Mouse (Mus musculus): ENCODE measurements around the gene Anp32e. TPM values are rescaled to one million over a fixed set of nuclear protein-coding genes. Genes with fewer than 3 reads are reported as not detected.
"Not testable (repeated sequence)": the region's sequence is repeated elsewhere in the genome, so short reads cannot be mapped to it uniquely, and the experiment has no call there.

Gene Anp32e
- total RNA-seq, 2 experiments from 2014 or later: 172 to 180 TPM

DNA sequence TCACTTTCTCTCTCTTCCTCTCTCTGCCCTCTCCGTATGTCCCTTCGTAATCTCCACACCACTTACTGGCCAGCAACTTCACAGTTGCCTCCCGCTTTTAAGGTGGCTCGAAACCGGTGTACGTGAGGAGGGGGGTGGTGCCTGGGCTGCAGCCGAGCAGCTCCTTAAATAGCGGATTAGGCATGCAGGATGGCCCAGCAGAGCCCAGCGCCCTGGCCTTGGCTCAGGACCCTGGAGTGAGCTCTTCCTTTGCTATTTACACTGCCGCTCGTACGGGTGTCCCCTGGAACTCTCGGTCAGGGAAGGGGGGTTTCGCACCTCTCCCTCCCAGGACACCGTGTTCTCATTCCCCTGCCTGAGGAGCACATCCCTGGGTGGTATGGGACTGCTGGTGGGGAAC, 24.5 kb upstream of the Anp32e start, which contains the start of gene Car14:
TSS of gene Car14 (minus strand) at position 124 of the 400 bp plus-strand sequence.
- peak; percentile 62 for DNase-seq

DNA sequence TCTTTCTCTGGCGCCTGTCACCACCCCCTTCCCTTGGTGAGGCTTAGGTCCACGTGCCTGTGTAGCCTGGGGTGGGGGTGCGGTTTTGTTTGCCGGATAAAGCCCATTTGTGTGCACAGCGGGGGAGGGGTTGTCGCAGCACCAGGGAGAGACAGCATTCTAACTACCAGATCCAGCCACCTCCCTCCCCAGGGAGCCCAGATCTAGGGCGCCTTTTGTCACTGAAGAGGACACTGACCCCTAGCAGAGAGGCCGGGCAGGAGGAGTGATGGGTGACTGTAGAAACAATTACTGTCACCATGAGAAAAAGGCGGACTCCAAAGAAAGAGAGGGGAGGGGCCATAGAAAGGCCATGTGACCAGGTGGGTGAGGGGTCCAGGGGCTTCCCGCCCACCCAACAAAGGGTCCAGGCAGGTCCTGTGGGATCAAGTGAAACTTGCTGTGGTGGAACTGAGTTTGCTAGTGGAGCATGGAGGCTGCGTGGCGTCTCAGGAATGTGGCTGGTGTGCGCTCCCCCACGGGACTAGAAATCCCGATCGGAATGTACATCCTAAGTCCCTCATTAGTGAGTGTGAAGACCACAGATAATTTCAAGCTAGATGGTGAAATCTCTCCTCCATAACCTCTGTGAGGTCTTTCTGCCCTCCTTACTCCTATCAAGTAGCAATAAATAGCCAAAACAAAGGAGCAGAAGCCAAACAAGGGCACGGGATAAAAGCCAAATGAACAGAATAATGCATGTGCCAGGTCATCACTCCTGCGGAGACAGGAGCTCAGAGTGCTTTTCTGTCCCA, 23.7 kb upstream of the Anp32e start:
- DNase-seq: peak; percentile 43

DNA sequence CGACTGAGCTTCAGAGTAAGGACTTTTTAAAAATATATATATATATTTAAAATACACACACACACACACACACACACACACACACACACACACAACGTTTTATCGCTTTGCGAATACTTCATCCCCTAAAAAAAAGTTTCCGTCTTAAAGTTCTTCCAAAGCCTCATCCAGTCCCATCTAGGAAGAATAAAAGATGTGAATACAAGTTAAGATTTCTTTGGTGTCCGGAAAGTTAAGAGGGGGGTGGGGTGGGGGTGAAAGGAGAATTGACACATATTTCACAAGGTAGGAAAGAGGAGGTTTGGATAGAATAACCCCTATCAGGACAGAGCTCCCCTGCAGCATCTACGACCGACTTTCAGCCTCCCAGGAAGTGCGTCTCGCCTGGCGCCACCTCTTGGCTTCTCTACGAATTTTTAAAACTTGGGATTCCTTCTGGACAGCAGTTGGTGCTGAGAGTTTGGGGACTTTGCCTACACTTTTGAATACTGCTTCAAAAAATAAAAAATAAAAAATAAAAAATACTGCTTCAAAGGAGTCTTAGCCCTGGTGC, 23.0 kb upstream of the Anp32e start:
- peak; percentile 70 for DNase-seq

DNA sequence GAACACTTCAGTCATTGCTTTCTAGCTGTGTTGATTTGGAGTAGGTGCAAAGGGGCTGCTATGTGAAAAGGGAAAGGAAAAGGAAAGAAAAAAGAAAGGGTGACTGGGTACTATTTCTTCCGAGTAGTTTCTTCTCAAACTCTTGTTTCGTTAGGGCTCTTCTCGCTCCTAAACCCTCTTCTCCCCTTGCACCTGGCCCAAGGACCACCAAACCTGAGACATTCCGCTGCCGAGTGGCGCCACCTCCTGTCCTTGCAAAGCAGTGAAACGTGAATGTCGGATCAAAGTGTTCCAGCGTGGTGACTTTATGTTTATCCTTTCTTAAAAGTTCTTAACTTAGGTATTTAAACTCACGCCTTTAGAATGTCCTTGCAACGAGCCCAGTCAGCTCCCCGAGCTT, 22.2 kb upstream of the Anp32e start:
- peak; percentile 68 for DNase-seq

DNA sequence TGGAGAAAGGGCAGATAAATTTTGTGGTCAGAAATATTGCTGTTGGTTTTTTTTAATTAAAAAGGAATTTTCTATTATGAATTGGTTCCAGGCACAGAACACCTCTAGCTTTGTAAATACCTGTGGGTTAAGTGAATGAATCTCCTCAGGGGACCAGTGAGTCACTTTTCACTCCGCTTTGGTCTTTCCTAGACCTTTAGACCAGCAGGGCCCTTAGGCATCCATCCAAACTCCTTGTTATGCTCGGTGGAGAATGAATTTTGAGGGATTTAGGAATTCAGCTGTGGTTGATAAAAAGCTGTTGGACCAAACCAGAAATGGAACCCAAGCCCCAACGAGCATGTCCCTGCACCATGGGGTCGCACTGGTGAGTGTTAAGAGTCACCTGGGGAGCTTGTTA, 21.4 kb upstream of the Anp32e start:
- no peak for DNase-seq

DNA sequence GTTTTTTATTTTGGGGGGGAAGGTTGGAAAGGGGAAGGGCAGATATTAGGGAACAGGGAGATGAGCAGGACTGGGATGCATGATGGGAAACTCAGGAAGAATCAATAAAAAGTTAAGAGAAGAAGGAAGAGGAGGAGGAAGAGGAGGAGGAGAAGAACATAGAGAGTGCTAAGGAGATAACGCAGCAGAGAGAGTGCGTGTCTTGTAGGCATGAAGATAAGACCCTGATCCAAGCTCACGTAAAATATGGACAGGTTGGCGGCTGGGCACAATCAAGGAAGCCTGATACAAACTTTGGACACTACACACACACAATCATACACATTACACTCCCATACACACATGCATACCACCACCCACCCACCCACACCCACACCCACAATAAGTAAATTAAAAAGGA, 14.3 kb upstream of the Anp32e start:
- no peak for DNase-seq

DNA sequence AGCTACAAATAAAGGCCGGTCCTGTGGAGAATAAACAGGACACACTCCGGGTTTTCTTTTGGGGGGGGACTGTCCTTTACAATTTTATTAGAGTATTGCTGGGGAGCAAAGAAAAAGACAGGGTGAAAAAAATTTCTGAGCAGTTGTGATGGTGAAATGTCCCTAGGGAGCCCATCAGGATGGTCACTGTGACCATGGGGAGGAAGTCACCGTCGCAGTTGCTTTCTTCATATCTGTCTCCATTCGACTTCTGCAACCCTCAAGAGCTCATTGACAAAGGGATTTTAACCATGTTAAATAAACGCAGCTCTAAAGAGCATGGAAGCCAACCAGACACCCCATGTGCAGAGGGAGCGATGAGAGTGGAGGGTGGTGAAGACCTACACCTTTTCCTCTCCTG, 12.3 kb upstream of the Anp32e start:
- no peak for DNase-seq

DNA sequence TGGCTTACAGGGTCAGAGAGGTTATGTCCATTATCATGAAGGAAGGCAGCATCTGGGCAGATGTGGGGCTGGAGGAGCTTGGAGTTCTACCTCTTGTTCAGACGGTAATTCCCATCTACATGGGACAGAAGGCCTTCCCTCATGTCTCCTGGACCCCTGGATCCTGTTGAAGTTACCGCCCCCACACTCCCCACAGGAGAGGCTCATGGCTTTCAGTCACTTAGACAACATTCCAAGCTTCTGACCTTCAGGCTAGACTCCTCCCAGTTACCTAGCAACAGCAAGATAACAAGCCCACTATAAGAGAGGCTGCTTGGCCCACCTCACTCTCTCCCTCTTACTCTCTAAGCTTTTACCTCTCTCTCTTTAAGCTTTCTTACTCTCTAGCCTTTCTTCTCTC, 8.5 kb upstream of the Anp32e start:
- DNase-seq: not testable (repeated sequence)

DNA sequence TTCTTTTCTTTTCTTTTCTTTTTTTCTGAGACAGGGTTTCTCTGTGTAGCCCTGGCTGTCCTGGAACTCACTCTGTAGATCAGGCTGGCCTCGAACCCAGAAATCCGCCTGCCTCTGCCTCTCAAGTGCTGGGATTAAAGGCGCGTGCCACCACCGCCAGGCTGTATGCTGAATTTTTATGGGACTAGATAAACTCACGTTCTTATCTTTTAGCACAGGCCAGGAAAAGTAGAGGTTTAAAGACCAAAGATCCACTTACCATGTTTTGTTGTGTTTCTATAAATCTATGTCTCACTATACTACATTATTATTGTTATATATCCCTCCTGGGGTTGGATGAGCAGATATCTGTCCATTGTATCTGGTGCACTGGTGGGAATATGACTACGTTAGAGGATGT, 5.6 kb upstream of the Anp32e start:
- DNase-seq: not testable (repeated sequence)

DNA sequence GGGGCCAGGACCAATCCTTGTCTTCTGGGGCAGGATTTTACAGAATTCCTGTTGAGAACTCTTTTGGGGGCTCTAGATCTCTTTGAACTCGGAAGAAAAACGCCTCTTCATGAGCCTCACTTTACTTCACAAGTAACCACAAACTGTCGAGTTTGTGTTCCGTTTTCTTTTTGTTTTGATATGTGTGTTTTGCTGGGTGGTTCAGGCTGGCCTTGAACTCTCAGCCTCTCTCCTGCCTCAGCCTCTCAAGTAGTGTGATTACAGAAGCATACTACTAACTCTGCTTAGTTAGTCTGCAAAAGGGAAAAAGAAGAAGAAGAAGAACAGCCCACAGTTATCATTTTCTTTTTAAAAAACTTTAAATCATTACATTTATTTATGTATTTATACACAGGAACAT, 4.9 kb upstream of the Anp32e start:
- DNase-seq: no peak

DNA sequence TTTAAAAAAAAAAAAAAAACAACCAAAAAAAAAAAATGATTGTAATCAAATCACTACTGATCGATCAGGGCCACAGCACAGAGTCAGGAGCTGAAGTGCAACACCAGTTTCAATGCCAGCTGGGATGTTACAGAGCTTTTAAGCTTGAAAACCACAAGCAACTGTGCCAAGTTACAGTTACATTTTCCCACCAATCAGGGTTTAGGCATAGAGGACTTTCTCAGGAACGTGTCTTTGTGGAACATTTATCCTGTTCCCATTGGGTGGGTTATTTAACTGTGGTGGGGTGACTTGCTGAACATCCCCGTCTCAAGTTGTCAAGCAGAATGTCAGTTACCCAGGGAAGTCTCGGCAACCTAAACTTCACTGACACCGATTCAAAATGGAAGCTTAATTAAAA, 4.0 kb upstream of the Anp32e start:
- no peak for DNase-seq

DNA sequence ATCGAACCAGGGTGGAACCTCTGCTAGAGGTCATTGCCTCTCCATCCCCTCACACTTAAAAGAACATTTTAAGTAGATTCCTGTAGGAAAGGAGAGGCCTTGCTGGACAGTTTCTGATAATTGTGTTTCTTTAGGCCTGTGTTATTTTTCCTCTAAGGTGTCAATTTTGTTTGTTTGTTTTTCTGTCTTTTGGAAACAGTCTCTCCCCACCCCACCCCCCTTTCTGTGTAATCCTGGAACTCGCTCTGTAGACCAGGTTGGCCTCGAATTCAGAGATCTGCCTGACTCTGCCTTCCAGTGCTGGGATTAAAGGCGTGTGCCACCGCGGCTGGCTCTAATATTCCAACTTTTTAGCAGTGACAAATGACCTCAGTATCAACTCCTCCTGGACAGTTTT, 787 bp upstream of the Anp32e start:
- DNase-seq: no peak

DNA sequence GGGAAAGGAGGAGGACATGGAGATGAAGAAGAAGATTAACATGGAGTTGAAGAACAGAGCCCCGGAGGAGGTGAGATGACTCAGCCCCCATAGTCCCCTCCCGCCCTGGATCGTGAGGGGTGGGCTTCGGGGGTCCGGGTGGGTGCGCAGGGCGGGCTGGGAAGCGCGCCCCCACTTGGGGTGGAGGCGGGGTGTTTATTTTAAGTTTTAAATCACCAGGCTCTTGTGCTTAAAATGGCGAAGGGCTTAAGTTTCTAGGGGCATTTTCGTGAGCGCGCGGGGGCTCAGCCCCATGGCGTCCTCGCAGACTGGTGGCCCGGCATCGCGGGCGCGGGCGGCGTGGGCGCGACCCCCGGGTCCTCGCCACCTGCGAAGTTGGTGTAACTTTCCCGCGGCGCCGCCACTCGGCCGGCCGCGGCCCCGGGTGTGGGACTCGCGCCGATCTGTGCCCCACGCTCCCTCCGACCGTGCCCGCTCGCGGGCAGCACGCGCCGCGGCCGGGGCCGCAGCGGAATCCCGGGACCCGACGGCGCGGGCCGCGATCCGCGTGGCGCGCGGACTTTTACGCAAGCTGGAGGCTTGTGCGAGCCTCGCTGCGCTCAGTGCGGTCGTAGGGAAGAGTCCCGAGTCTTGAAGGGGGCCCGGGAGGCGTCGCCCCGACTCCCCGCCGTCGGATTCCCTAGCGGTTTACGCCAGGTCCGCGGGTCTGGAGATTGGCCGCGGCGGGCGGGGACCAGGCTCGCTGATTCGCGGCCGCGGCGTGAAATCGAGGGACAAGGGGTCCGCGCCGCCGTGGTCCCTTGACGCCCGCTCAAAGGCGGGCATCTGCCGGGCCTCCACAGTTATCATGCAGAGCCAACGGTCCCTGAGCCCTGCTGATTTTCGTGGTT, 780 bp downstream of the Anp32e start:
- DNase-seq: peak; percentile 74

DNA sequence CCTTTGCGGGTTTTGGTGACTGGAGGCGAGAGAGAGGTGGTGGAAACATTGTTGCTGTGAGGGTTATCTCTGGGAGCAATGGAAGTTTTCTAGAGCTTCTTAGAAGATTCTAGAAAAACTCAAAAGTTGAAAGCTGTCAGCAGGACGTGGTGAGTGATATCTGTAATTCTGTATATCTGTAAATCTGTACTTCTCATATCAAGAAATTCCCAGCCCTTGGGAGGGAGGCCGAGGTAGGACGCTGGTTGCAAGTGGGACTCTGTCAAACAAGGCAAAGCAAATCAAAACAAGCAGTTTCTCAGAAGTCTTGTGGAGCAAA, 1.4 kb downstream of the Anp32e start:
- DNase-seq: no peak

DNA sequence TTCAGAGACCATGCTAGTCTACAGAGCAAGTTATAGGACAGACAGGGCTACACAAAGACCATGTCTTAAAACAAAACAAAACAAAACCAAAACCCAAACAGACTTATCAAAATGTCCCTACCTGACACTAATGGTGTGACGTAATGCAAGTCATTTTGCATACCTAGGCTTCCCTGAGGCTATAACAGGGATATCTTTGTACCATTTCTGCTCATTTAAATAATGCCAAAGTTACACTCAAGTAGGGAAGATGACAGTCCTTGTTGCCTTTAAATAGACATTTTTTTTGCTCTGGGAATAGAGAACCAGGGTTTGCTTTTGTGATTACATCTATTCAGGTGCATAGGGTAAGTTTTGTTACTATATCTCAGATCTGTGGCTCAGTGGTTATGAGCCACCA, 2.4 kb downstream of the Anp32e start:
- DNase-seq: no peak

DNA sequence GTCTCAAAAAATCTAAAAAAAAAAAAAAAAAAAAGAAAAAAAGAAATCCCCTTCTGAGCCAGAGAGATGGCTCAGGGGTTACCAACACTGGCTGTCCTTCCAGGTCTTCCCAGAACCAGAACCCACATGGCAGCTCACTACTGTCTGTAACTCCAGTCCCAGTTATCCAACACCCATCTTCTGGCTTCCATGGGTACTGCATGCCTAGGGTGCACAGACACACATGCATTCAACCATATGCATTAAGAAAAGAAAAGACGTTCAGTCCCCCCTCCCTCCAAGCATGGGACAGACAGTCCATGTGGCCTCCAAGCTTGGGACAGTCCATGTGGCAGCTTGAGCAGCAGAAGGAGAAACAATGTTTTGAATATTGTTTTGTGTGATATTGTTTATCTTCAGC, 3.1 kb downstream of the Anp32e start:
- DNase-seq: no peak

DNA sequence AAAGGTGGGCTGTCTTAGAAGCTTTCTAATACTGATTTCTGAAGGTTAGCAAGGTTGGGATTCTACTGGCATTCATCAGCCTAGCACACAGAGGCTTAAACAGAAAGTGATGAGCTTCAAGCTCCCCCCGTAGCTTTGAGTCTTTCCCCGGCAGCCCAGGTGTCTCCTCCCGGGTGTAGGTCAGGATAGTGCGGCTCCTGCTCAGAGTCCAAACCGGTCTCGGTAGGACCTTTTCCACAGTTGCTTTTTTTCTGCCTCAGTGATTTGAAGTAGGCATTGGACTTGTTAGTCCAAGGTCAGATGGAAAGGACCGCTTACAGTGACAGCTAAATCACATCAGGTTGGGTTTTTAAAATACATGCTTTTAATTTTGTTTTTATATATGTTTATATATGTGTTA, 3.5 kb downstream of the Anp32e start:
- no peak for DNase-seq

DNA sequence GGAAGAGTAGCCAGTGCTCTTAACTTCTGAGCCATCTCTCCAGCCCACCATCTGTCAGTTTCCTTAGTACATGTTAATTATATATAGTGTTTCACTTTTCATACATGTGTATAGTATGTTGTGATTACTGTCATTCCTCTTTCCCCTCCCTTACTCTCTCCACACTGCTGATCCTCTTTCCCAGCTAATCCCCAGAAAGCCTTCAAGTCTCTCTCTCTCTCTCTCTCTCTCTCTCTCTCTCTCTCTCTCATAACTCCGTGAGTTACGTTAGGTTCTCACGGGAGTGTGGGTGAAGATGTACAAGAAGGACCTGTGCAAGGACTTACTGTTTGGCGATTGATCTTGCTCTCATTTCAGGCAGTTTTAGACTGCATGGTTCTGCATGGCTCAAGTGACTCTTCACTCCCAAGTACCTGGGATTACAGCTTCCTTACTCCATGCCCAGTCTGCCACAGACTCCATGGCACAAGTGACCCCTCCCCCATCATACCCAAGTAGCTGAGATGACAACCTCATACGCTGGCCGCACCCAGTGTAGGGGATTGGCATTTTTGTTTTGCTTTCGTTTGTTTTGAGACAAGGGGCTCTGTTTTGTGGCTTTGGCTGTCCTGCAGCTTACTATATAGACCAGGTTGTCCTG, 4.2 kb downstream of the Anp32e start:
- no peak for DNase-seq

DNA sequence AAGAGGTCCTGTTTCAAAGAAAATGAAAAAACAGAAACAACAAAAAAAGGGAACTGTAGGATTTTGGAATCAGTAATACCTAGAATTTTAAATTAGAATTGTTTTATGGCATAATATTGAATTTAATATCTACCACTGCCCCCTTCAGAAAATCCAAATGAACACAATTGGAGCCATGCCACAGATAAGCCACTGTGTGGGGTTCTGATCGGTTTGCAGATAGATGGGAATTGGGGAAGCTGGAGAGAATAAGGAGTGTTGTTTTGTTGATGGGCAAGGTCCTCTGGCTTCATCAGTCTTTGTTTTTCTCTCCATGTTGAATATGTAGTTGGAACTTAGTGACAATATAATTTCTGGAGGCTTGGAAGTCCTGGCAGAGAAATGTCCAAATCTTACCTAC, 5.4 kb downstream of the Anp32e start:
- DNase-seq: no peak

DNA sequence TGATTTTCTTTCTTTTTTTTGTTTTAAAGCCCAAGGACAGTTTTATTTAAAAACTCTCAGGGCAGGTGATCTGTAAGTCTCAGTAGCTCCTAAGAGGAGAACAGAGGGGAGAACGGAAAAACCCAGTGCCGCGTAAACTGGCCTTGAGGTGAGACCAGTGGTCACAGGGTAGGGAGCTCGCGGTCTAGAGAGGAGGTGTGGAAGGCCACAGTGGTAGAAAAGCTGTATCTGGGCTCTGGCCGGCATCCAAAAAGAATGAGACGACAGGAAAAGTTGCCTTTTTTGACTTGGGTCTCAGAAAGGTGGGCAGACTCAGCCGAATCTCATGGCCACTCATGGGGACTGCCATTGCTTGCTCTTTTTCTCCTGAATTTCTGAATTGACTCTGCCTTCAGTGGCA, 9.2 kb downstream of the Anp32e start:
- no peak for DNase-seq

DNA sequence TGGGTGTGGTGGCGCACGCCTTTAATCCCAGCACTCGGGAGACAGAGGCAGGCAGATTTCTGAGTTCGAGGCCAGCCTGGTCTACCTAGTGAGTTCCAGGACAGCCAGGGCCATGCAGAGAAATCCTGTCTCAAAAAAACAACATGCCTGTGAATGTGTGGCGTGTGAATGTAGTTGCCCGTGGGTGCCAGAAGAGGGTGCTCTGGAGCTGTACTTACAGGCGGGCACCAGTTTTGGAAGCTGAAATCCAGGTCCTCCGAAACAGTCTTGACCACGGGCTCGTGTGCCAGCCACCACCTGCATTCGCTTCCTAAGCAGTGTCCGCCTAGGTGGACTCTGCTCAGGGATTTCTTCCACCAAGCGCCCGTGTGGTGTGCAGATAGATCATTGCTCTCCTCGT, 9.8 kb downstream of the Anp32e start:
- peak; percentile 40 for DNase-seq

DNA sequence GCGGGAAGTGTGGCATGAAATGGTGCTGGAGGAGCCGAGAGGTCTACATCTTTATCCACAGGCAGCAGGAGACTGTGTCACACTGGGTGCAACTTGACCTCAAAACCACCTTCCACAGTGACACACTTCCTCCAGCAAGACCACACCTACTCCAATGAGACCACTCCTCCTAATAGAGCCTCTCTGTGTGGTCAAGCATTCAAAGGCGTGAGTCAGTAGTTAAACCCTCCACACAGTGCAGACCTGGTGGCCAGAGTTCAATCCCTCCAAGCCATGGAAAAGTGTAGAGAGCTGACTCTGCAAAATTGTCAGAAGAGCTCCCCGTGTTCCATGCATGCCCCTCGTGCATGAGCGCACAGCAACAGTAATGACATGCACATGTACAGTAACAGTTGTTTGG, 13.7 kb downstream of the Anp32e start:
- no peak for DNase-seq

DNA sequence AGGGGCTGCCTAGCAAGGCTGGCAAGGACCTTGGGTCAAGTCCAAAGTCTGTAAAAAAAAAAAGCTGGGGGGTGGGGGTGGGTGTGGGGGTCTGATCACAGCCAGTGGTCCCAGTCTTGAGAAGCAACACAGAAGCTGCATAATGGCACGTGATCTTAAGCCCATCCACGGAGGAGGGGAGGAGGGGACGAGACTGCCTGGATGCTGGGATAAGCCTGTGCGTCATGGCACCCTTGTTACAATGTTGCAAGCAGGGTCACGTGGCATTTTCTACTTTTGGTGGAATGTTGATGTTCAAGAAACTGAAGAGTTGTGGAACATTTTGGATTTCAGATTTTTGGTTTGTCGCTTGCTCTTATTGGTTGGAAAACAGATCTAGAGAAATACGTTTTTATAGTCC, 14.2 kb downstream of the Anp32e start:
- no peak for DNase-seq
